Mouse (Mus musculus) neural tube, embryonic 15.5 days (tissue): ENCODE results near the gene Olfr1392. TPM values are rescaled to one million over a fixed set of nuclear protein-coding genes. Genes with fewer than 3 reads are reported as not detected.

Source experiments
- ATAC-seq: fragments of 200-750 bp; cut with Nextera tagmentation; 2 replicates; pipeline ENCODE4 v1.8.0; 2017; ENCODE audit warnings: mild to moderate bottlenecking, moderate TSS enrichment, moderate library complexity; ENCODE audit not compliant: low FRiP score
- H3K27ac ChIP-seq: fragments of 300-500 bp; sonication (generic); replicated peaks from 2 replicates; pipeline ENCODE4 v1.5.1; 2015; ENCODE audit warnings: mild to moderate bottlenecking, inconsistent platforms
- H3K27me3 ChIP-seq: fragments of 300-500 bp; sonication (generic); replicated peaks from 2 replicates; pipeline ENCODE4 v1.6.1; 2015; ENCODE audit warnings: inconsistent platforms
- H3K36me3 ChIP-seq: fragments of 300-500 bp; sonication (generic); 2 replicates; pipeline ENCODE4 v1.6.1; 2015; ENCODE audit warnings: inconsistent platforms
- H3K4me1 ChIP-seq: fragments of 300-500 bp; sonication (generic); 2 replicates; pipeline ENCODE4 v1.6.1; 2015; ENCODE audit warnings: inconsistent platforms
- H3K4me2 ChIP-seq: fragments of 300-500 bp; sonication (generic); 2 replicates; pipeline ENCODE4 v1.6.1; 2015; ENCODE audit warnings: inconsistent platforms, mild to moderate bottlenecking, moderate library complexity
- H3K4me3 ChIP-seq: fragments of 300-500 bp; sonication (generic); replicated peaks from 2 replicates; pipeline ENCODE4 v1.5.1; 2015; ENCODE audit warnings: mild to moderate bottlenecking, inconsistent platforms
- H3K9ac ChIP-seq: fragments of 300-500 bp; sonication (generic); replicated peaks from 2 replicates; pipeline ENCODE4 v1.6.1; 2015; ENCODE audit warnings: mild to moderate bottlenecking, inconsistent platforms
- H3K9me3 ChIP-seq: fragments of 300-500 bp; sonication (generic); replicated peaks from 2 replicates; pipeline ENCODE4 v1.6.1; 2016; ENCODE audit warnings: inconsistent platforms
- WGBS: fragments of 180-500 bp; shearing (Covaris S2); methylation state at CpG from one replicate; pipeline ENCODE4 v1.1.7; 2015; ENCODE audit warnings: mixed read lengths; 5-methylcytosine and 5-hydroxymethylcytosine counted together
- polyA plus RNA-seq: library from polyadenylated mRNA; unstranded; fragments of >200 nt; fragmentation: Nextera tagmentation; extraction: Ambion mirVana; gene quantifications from 2 replicates; pipeline ENCODE4 v1.2.1, GENCODE M21; 2015

Gene Olfr1392
- polyA plus RNA-seq, 1 experiment from 2014 or later = not detected

DNA sequence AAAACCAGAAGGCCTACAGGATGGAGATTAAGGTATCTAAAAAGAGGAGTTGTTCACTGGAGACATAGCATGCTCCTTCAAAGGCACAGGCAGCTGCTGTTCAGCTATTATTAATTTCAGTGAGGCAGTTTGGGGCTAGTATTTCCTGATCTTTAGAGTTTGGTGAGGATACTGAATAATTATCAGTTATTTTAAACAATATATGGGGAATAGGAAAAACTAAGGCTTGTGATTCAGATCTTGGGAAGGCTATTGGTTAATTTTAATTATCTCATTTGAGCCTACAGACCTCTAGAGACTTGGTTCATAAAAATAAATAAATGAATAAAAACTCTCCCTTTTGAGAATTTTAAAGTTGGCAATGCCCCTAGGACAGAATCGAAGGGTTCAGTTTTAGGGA lies 49.8 kb downstream of the Olfr1392 start, which contains the start of gene Olfr1390:
TSS of gene Olfr1390 (plus strand) at position 301 of the 400 bp plus-strand sequence.
- WGBS = 91% methylated on average over 1 of the region's 1 CpGs
- Histone ChIP-seq H3K36me3 (no peaks in the 10 kb centered on the region), H3K4me2 (no peak within 1 kb of the TSS), H3K4me3 (no peak within 1 kb of the TSS), H3K4me1 (no peaks in the 10 kb centered on the region), H3K9me3 (no peaks in the 10 kb centered on the region), H3K27ac (no peak within 1 kb of the TSS), H3K9ac (no peak within 1 kb of the TSS), H3K27me3 (no peaks in the 10 kb centered on the region)
- no peak for ATAC-seq

DNA sequence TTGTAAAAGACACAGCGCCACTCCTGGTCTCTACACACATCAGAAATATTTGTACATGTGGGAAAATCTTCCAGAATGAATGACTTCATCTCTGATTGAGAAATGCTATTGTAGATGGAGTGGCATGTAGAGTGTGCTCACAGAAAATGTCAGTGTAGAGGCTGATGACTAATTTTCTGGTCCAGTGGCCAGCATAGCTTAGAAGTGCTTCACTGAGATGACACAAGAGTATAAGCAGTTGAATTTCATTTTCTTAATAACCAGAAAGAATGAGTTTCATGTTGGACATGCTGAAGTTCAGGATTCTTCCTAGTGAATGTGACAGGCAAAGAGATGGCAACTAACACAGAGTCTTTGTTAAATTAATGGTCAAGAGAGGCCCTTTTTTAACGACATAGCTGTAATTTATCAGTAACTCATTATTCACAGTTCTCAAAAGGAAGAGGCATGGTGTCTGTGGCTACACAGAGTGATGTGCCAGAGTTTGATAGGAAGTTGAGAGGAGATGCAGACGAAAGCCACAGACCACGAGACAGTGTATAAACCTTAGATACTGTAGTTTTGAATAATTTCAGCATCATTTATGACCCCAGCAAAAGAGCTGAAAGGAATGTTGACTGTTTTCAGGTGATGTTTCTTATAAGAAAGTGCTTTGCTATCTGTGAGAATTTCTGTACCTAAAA lies 52.2 kb downstream of the Olfr1392 start:
- no peaks in the 10 kb centered on the region for H3K9me3 ChIP-seq
- H3K27me3 ChIP-seq = no peaks in the 10 kb centered on the region
- no peak for ATAC-seq
- H3K4me2 ChIP-seq = no peak overlapping the region
- no peaks in the 10 kb centered on the region for H3K36me3 ChIP-seq
- H3K27ac ChIP-seq = no peak overlapping the region
- H3K4me1 ChIP-seq = no peaks in the 10 kb centered on the region
- no peak overlapping the region for H3K4me3 ChIP-seq
- H3K9ac ChIP-seq = no peak overlapping the region
- WGBS = 70% methylated on average over 4 of the region's 4 CpGs

Other genes with a start within 250 kb of the Olfr1392 start
- 0.36 and 0.64 TPM in 2 replicates for gene 9930111J21Rik2, start 234.0 kb upstream of the Olfr1392 start, polyA plus RNA-seq
- 0.14 and 8.5 TPM in 2 replicates for gene Tgtp2, start 221.1 kb upstream of the Olfr1392 start, polyA plus RNA-seq
- 0.64 and 6.6 TPM in 2 replicates for gene Ifi47, start 208.7 kb upstream of the Olfr1392 start, polyA plus RNA-seq
- gene Olfr1396, start 170.4 kb upstream of the Olfr1392 start, polyA plus RNA-seq = not detected in 2 replicates
- gene Olfr1395, start 143.0 kb upstream of the Olfr1392 start, polyA plus RNA-seq = not detected in 2 replicates
- not detected in 2 replicates for gene Olfr1394, start 130.9 kb upstream of the Olfr1392 start, polyA plus RNA-seq
- 0.17 and 0.59 TPM in 2 replicates for gene Btnl9, start 98.1 kb upstream of the Olfr1392 start, polyA plus RNA-seq
- gene Zfp62, start 82.0 kb upstream of the Olfr1392 start, polyA plus RNA-seq = 33.6 and 38.2 TPM in 2 replicates
- gene Mgat1, start 41.1 kb upstream of the Olfr1392 start, polyA plus RNA-seq = 34.0 and 46.2 TPM in 2 replicates
- not detected in 2 replicates for gene Olfr1393, start 7.0 kb upstream of the Olfr1392 start, polyA plus RNA-seq
- not detected in 2 replicates for gene Olfr10, start 19.5 kb downstream of the Olfr1392 start, polyA plus RNA-seq
- not detected in 2 replicates for gene Olfr1391, start 37.5 kb downstream of the Olfr1392 start, polyA plus RNA-seq
- gene Olfr1390, start 49.9 kb downstream of the Olfr1392 start, polyA plus RNA-seq = not detected in 2 replicates
- not detected in 2 replicates for gene Olfr1389, start 137.8 kb downstream of the Olfr1392 start, polyA plus RNA-seq
- not detected in 2 replicates for gene Olfr1388, start 151.3 kb downstream of the Olfr1392 start, polyA plus RNA-seq
- not detected in 2 replicates for gene Olfr1387, start 170.1 kb downstream of the Olfr1392 start, polyA plus RNA-seq
- not detected in 2 replicates for gene Olfr1386, start 179.8 kb downstream of the Olfr1392 start, polyA plus RNA-seq
- not detected in 2 replicates for gene Olfr1385, start 203.8 kb downstream of the Olfr1392 start, polyA plus RNA-seq
- not detected in 2 replicates for gene Olfr1384, start 221.4 kb downstream of the Olfr1392 start, polyA plus RNA-seq
- not detected in 2 replicates for gene Olfr1383, start 234.4 kb downstream of the Olfr1392 start, polyA plus RNA-seq
- not detected in 2 replicates for gene Olfr1382, start 243.0 kb downstream of the Olfr1392 start, polyA plus RNA-seq